Mouse (Mus musculus) fibroblast of lung, adult 2 months (primary cell): ENCODE data around the gene Rbm34.
"Not testable (repeated sequence)": the region's sequence is repeated elsewhere in the genome, so short reads cannot be mapped to it uniquely, and the experiment has no call there.

Experiments
- DNase-seq: peaks from one replicate; pipeline ENCODE4 v3.0.0-alpha.2; 2011; ENCODE audit warnings: low read depth

Gene Rbm34

DNA sequence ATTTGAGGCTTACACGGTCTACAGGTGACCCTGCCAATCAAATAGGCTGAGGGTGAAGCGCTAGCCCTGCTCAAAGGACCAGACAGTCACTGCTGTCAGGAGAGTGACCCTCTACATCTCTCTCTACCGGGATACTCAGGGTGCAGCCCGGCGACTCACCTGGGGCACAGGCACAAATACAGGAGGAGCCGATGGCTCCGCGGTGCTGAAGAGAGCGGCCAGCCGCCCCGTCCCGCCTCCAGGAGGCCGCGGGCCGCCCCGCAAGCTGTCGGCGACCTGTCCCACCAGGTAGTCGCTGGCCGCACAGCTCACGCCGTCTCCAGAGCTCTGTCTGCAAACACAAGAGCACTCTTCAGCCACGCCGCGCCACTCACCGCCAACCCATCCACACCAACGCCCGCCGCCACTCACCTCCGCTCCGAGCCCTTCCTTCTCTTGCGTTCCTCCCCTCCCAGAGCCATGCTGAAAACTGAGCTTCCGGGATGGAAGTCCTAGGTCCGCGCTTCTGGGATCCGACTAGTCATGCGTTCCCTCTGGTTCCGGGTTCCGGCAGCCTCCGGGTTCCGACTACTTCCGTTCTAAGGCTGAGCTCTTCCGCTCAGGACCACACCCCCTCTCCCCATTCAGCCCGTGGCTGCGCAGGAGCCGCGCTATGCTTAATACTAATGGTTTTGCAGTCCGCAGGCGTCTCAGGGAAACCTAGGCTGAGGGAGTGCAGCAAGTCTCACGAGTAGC is at the start of gene Rbm34:
TSS of gene Rbm34 (minus strand) at position 493 of the 735 bp plus-strand sequence.
- DNase-seq = peak; percentile 97

DNA sequence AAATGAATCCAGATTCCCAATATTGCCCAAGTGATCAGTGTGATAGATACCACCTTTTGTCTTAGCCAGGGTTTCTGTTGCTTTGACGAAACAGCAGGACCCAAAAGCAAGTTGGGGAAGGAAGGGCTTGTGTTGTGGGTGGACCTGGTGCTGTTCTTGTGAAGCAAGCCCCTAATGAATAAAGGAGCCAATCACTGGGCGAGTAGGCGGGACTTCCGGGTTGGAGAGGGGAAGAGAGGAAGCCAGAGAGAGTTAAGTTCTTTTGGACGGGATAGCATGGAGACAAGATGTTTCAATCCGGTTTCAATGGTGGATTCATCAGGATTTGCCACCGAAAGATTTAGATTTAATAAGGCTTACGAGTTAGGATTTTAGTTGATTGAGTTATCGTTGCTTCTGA is 40.8 kb upstream of the Rbm34 start:
- no peak for DNase-seq

DNA sequence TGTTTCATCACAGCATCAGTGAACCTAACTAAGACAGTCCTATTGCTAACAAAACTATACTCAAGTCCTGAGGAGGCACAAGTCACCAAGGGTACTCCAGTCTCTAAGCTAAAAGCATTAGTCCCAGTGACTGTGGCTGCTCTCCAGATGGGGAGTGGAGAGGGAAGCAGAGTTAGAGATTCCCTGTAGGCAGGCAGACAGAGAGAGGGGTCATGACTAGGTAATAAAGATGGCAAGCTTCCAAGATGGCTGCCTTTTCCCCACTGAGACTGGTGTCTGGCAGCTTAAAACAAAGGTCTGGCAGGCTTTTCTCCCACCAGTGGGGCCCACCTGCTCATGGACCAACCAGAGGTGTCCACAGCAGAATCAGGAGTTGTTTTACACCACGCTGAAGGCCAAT is 23.6 kb upstream of the Rbm34 start:
- no peak for DNase-seq

DNA sequence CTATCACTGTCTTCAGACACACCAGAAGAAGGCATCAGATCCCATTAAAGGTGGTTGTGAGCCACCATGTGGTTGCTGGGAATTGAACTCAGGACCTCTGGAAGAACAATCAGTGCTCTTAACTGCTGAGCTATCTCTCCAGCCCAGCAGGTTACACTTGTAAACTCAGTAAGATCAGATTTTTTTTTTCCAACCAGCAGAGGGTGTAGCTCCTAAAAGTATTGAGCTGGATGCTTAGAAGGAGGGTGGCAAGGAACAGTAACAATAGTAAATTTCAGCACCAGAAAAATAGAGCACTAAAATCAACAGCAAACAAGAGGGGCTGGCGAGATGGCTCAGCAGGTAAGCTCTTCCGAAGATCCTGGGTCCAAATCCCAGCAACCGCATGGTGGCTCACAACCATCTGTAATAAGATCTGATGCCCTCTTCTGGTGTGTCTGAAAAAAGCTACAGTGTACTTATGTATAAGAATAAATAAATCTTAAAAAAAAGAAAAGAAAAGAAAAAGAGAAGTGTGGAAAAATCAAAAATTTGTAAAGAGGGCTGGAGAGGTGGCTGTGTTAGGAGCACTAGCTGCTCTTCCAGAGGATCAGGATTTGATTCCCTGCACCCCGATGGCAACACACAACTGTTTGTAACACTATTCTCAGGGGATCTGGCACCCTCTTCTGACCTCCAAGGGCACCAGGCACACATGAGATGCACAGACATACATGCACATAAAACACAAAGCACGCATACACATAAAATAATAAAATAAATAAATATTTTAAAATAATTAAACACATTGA is 18.7 kb upstream of the Rbm34 start:
- DNase-seq = no peak

DNA sequence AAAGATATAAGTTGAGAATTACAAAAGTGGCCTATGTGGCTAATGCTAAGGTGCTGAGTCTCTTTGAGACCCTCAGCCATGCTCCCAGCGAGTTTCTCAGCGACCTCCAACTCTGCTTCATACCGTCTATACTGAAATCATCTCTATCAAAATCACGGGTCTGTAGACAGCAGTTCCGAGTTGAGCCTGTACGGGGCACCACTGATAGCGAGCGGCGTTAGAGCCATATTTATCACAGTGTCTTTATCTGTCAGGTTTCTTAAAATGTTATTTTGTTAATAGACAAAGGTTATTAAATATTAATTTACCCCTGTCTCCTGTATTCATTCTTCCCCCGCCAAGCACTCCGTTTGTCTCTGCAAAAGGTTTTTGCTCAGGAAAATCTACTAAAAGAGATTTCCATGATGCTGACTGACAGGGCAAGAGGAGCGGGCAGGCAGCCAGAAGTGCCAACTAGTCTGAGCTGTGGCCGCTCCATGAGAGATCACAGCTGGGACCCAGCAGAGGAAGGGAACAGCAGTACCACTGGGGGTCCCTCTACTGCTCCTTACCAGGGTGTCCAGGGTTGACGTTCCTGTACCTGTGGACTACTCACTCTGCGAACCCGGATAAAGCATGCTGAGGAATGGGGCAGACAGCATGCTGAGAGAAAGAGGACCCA is 17.6 kb upstream of the Rbm34 start:
- no peak for DNase-seq

DNA sequence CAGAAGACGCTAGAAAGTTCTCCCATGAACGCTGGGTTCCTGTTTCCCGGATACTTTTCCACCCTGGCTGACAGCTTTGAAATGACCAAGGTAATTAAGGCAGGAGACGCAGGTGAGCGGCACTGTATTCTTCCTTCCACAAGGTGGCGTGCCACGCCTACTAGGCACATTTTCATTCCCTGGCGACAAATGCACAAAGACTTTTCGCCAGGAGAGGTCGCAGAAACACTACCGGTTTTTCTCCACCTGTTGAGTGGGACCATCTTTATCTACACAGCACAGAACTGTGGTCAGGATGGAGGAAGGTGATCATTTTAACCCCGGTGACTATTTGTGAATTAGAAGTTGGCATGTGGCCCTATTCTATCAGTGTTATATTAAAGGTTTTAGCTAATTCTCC is 15.6 kb upstream of the Rbm34 start:
- DNase-seq = peak; percentile 42

DNA sequence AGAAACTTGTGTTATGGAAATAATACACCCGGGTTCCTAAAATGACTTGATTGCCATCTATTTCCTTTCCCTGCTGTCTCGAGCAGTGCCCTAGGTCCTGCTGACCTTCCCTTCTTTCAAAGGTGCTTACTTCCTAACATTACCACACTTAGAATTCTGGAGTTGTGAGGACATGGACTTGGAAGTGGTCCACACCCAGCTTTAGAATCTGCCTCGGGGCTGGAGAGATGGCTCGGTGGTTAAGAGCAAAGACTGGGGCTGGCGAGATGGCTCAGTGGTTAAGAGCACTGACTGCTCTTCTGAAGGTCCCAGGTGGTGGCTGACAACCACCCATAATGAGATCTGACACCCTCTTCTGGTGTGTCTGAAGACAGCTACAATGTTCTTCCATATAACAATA is 9.2 kb upstream of the Rbm34 start:
- DNase-seq = no peak

DNA sequence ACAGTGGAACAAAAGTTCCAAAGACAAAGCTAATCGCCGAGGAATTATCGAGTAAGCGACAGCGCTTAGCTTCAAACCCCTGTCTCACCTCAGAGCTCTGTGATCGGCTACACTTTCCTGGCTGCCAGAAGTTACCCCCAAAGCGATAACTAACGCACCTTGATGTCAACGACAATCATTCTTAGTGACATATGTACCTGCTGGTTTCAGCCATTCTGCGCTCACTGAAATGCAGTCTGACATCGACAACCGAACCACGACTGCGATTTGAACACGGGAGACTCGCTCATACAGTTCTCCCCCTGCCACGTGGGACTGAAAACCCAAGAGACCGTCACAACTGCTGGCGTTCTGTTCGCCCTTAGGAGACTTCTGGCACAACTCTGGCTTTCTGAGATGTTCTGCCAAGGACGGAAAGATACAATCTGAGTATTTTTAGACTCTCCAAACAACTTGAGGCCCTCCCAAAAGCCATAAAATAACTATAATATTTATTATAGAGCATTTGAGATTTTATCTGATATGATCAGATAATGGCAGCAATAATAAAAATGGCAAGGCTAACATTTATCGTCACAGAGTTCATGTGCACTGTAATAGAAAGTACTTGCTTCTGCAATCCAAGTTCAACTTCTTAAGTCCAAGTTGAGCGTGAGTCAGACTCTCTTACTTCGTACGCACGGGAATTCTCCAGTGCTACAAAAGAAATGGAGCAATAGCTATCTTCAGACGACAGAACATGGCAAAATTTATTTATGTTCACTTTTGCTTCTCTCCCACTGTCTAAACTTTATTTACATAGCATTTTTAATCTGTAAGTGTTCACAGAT is 8.4 kb upstream of the Rbm34 start:
- no peak for DNase-seq

DNA sequence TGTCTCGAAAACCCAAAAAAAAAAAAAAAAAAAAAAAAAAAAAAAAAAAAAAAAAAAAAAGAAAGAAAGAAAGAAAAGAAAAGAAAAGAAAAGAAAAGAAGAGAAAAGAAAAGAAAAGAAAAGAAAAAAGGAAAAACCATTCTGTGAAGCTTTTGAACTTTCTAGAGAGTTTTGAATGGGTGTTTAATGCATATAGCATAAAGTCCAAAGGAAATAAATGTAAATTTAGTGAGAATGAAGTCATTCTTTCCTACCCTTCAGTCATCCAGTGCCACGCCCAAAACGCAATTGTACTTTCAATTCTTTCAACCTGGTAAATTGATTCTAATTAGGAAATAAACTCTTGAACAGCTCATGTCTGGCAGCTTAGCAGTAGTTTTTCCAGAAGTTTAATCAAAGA is 7.7 kb upstream of the Rbm34 start:
- not testable (repeated sequence) for DNase-seq

DNA sequence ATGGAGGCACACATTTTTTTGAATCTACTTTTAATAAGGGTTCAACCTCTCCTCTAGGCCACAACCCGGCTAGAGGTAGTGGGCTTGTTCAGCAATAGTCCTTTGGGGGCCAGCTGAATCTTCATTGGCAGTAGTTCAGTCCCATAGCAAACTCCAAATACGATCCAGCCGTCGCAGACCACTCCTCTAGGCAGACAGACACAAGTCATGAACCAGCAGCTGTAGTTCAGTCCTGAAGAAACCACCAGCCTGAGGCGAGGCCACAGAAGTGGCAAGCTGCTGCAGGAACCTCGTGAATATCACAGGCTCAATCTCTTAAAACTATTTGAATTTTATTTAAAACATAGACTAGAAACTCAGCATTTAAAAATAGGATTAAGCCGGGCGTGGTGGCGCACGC is 7.2 kb upstream of the Rbm34 start:
- no peak for DNase-seq

DNA sequence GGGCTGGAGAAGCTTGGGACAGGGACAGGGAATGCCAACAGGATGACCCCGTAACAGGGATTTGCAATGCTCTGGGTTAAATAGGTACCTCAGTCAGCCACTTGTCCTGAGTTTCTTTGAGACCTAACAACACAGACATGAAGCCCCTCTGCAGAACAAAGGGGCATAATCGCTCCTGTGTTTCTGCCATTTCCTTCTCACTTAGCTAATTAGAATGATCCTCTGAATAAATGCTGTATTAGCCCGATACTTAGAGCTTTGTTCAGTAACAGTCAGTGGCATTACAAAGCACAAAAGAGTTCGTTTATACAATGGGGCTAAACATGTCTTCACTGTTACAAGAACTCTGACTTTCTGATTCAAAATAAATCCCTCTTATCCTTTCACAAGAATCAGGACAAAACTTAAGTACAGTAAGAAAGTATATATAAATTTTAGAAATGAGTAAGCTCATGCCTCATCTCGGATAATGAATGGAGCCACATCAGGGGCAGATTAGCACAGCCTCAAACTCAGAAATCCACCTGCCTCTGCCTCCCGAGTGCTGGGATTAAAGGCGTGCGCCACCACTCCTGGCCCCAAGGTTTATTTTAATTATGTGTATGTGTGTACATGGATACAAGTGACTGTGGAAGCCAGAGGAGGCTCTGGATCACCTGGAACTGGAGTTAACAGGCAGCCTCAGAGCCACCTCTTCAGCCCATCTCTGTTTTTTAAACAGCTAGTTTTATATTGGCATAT is 5.9 kb upstream of the Rbm34 start:
- DNase-seq = no peak

DNA sequence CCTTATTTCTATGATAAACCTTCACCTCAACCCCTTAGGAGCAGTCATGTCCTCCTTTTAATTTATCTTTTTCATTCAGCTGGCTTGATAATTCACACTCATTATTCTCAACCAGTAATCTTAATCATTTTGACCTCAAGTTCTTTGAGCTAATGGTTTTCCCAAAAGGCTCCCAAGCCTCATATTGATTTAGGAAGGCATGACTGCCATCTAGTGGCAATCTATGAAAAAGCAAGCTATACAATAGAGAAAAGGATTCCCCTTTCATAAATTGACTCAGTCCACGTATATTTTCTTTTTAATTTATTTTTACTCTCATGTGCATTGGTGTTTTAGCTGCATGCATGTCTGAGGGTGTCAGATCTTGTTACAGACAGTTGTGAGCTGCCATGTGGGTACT is 4.8 kb upstream of the Rbm34 start:
- no peak for DNase-seq

DNA sequence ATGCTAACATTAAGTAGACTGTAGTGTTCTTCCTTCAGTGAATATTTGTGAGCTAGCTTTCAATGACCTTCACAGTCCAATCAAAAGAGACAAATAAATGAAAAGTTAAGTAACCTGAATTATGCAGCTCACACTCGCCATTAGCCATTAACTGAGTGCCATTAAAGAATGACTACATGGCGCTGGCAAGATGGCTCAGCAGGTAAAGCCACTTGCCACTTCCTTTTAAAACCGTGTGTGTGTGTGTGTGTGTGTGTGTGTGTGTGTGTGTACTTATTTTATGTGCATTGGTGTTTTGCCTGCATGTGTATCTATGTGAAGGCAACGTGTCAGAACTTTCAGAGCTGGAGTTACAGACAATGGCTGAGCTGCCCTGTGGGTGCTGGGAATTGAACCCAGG is 3.6 kb upstream of the Rbm34 start:
- no peak for DNase-seq

DNA sequence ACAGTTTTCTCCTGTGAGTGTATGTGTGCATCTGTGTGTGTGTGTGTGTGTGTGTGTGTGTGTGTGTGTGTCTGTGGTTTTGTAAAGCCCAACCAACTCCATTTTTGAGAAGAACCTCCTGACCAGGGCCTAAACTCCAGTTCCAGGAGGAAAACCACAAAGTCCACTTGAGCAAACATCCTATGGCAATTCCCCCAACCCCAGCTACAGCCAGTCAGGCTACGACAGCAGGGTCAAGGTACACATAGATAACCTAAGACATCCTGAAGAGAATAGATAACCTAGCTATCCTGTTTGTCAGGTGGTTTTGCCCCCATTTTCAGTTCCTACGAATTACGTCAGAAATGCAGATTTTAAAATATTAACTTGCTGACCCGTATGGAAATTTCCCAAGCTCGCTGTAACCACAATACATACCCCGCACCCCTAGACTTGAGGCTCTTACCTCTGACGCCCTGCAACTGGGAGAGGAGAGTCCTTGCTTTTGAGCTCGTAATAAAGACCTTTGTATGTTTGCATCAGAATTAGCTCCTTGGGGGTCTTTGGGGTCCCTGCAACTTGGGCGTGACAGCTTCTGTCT is 2.9 kb upstream of the Rbm34 start:
- DNase-seq = no peak

DNA sequence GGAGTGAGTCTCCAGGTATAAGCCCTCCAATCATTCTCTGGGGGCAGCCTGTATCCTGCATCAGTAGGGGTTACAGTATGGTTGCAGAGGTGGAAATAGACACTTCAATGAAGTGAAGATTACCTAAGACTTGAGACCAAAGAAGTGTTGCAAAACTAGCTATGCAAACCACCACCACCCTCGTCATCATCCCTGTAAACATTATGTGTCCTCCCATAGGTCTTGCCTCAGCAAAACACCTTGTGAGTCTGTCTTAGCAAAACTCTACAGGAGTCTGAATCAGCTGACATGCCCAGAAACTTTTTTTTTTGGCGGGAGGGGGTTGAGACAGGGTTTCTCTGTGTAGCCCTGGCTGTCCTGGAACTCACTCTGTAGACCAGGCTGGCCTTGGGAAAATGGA is 1.8 kb upstream of the Rbm34 start:
- DNase-seq = no peak

DNA sequence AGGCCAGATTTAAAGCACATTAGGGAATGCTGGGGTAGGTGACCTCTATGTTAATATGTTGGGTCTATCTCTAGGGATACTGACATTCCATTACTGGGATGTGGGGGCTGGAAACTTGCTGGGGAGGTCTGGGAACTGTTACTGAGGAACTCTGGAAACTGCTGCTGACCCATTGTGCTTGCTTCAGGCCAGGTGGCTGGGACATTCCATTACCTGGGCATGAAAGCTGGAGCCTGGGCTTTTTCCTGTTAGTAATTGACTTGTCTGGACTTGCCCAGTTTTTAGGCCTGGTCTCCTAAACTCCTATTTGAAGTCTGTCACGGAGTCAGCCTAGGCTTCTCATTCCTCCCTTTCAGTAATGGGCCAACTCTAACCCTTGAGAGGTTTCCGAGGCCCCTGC is 1.2 kb upstream of the Rbm34 start:
- DNase-seq = no peak

DNA sequence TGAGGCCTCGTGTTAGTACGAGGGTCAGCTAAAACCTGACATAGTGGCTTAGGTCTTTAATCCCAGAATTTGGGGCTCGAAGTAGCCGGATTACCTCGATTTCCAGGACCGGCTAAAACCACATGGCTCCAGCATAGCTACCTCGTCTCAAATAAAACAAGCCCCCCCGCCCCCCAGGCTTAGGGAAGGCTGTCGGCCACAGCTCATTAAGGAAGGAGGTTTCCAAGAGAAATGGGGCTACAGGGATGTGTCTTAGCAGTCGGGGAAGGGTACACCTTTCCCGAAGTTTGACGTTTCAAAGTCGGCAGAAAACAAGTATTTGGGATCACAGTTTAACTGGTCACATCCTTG is 418 bp upstream of the Rbm34 start:
- DNase-seq = no peak

DNA sequence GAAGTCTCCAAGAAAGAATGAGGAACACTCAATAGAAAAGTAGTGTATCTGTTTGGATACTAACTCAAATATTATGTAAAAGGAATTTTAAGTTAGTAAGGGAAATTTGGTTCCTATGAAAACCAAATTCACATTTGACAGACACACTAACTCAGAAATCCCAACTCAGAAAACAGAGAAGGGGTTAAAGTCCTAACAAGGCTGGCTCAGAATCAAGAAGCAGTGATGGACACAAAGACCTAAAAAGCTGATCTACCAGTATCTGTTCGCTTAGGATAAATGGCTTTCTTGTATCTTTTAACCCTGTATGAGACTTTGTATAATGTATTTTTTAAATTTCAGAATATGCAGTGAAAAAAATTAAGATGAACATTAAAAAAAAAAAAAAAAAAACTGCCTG is 1.3 kb downstream of the Rbm34 start:
- DNase-seq = no peak

DNA sequence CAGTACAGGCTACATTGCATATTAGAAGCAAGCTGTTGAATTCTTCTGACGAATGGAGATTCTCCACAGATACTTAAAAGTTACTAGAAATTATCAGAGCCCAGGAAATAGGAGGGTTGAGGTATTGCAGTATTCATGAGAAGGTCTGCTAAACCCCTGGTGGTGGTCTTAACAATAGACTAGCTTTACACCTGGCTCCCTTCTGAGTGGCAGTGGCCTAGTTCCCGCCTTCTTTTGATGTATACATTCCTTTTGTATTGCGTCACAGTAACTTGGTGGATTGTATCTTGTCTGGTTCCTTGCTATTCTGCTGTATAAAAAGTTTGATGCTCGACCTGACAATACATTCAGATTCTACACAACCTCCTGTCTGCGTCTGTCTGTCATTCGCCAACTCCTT is 2.8 kb downstream of the Rbm34 start:
- DNase-seq = no peak

DNA sequence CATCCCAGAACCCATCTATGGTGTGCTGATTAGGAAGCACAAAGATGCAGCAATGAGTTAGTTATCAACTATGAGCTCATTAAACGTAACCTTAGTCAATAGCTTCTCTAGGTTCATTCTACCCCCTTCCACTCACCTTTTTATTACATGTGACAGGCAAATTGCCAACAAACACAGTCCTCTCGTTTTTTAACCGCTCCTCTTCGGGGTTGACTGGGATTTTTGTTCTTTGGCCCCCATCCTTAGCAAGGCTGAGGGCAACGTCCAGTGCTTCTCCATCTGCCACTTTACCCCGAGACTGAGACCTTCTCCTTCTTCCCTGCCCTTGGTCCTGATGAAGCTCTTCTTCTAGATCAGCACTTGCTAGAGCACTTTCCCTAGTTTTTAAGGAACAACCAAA is 5.6 kb downstream of the Rbm34 start:
- DNase-seq = no peak

DNA sequence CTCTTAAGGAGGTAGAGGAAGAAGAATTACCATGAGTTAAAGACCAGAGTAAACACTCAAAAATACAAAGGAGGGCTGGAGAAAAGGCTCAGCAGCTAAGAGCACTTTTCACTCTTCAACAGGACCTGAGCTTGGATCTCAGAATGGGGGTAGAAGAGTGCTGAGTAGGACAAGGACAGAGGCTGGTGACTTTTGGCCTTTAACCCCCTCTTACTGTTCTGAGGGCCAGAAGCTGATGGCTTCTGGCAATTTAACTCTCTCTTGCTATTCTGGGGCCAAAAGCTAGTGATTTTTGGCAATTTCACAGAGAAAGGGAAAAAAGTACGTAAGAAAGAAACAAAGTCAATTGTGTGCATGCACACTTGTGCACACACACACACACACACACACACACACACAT is 8.0 kb downstream of the Rbm34 start:
- DNase-seq = no peak
